Mouse (Mus musculus) G1E (cell line): ENCODE measurements around the gene Iqce.

Experiments used
- CTCF ChIP-seq: IDR thresholded peaks from 2 replicates; pipeline ENCODE4 v1.5.1; 2012; ENCODE audit warnings: low read depth, low read length, inconsistent platforms, mixed read lengths
- GATA1 ChIP-seq: IDR thresholded peaks from 2 replicates; pipeline ENCODE4 v1.6.1; 2012; ENCODE audit warnings: borderline replicate concordance, low read length, inconsistent platforms, mixed read lengths
- POLR2AphosphoS5 ChIP-seq: IDR thresholded peaks from 2 replicates; pipeline ENCODE4 v1.6.1; 2012; ENCODE audit warnings: low read depth, low read length, inconsistent platforms; ENCODE audit not compliant: insufficient replicate concordance
- TAL1 ChIP-seq: conservative IDR thresholded peaks from 2 replicates; pipeline ENCODE4 v1.6.1; 2012; ENCODE audit warnings: low read depth, low read length, inconsistent platforms, mixed read lengths

- no peak for TF ChIP-seq CTCF
- TF ChIP-seq TAL1: no peak
- TF ChIP-seq GATA1: no peak
- no peak for TF ChIP-seq POLR2AphosphoS5
Measured at GRCm38 (mm10) chr5:140646171-140646570, 56.0 kb downstream of the Iqce start.
